Mouse (Mus musculus): ENCODE data around the gene Topbp1. TPM values are rescaled to one million over a fixed set of nuclear protein-coding genes. Genes with fewer than 3 reads are reported as not detected.
"Not testable (repeated sequence)": the region's sequence is repeated elsewhere in the genome, so short reads cannot be mapped to it uniquely, and the experiment has no call there.

Topbp1 gene
- polyA plus RNA-seq, 1 experiment from 2014 or later = 99.4 TPM

DNA sequence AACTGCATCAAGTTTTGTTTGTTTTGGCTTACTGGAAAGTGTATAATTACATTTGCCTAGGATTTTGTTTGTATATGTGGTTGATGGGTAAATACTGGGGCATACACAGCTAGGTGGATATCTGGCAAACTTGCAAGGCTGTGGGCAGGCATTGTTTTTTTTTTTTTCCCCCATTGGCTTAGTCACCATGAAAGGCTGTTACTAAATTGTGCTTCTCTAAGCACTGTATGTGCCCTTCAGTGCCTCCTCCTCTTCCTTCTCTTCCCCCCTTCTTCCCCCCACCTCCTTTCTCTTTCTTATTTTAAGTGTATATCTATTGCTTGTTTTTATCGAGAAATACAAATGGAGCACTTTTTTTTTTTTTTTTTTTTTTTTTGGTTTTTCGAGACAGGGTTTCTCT is 19.7 kb downstream of the Topbp1 start:
- no peak for DNase-seq (ENCODE audit: low spot score)
- WGBS = 83% methylated on average over 1 of the region's 2 CpGs

DNA sequence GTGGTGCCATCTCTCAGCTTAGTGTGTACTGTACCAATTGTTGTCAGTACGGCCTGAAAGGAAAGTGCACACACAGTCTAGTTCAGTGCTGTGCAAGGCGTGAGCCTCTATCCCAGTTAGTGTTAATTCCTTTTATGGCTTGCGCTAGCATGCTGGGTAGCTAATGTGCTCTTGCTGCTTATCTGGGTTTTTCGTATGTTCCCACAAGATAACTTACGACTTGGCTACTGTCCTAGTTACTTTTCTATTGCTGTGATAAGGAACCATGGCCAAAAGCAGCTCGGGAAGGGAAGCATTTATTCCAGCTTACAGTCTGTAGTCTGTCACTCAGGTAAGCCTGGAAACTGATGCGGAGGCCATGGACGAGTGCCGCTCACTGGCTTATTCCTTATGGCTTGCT is 21.4 kb downstream of the Topbp1 start:
- ATAC-seq (replicated peaks; ENCODE audit: low FRiP score) = peak; percentile 98
- Histone ChIP-seq H3K27me3 (replicated peaks; ENCODE audit: control insufficient read depth, insufficient read depth, low read length) (no peaks in the 10 kb centered on the region), H3K4me1 (replicated peaks; ENCODE audit: control insufficient read depth, insufficient read depth, low read length) (peaks cover 15% of the 10 kb centered on the region), H3K4me3 (ENCODE audit: low read depth, low read length) (peak overlapping the region; percentile 14; the same call in 1 of the 2 replicates), H3K4me2 (peak overlapping the region; percentile 49), H3K27ac (ENCODE audit: low read depth, low read length) (peak overlapping the region; percentile 72), H3K9me3 (ENCODE audit: control insufficient read depth, low read length) (no peaks in the 10 kb centered on the region), H3K9ac (ENCODE audit: low read depth, low read length) (no peak overlapping the region), H3K36me3 (ENCODE audit: control insufficient read depth, insufficient read depth, low read length) (peaks cover 60% of the 10 kb centered on the region)
- DNase-seq (ENCODE audit: low spot score) = no peak
- WGBS = 55% methylated on average over 9 of the region's 9 CpGs

More for the DNA sequence above, 19.7 kb downstream of the Topbp1 start:
- no peak overlapping the region for H3K4me2 ChIP-seq
- no peak overlapping the region for H3K4me3 ChIP-seq (ENCODE audit: low read depth, low read length)
- peaks cover 70% of the 10 kb centered on the region for H3K36me3 ChIP-seq (ENCODE audit: control insufficient read depth, insufficient read depth, low read length)
- no peak overlapping the region for H3K9ac ChIP-seq (ENCODE audit: low read depth, low read length)
- no peak for ATAC-seq (replicated peaks; ENCODE audit: low FRiP score)
- peaks cover 15% of the 10 kb centered on the region for H3K4me1 ChIP-seq (replicated peaks; ENCODE audit: control insufficient read depth, insufficient read depth, low read length)
- H3K27me3 ChIP-seq (replicated peaks; ENCODE audit: control insufficient read depth, insufficient read depth, low read length) = no peaks in the 10 kb centered on the region
- H3K27ac ChIP-seq (ENCODE audit: low read depth, low read length) = no peak overlapping the region
- H3K9me3 ChIP-seq (ENCODE audit: control insufficient read depth, low read length) = no peaks in the 10 kb centered on the region

DNA sequence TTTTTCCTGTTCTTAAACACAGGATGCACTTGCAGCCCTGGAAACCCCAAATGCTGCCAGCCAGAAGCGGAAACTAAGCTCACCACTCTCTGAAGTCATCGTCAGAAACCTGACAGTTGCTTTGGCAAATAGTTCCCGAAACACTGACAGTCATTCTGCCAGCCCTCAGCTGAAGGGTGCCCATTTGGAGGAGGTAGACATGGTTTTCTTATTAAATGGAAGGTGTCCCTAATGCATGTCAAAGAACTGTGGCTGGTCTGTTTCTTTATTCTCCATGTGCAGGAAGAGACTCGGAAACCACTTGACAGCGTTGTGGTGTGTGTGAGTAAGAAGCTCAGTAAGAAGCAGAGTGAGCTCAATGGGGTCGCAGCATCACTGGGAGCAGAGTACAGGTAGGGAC is 27.6 kb downstream of the Topbp1 start:
- DNase-seq (ENCODE audit: low spot score) = no peak
- H3K27me3 ChIP-seq (replicated peaks; ENCODE audit: control insufficient read depth, insufficient read depth, low read length) = no peaks in the 10 kb centered on the region
- peaks cover 55% of the 10 kb centered on the region for H3K36me3 ChIP-seq (ENCODE audit: control insufficient read depth, insufficient read depth, low read length)
- H3K4me3 ChIP-seq (ENCODE audit: low read depth, low read length) = no peak overlapping the region
- no peak for ATAC-seq (replicated peaks; ENCODE audit: low FRiP score)
- 76% methylated on average over 6 of the region's 6 CpGs for whole genome bisulfite sequencing
- H3K4me1 ChIP-seq (replicated peaks; ENCODE audit: control insufficient read depth, insufficient read depth, low read length) = no peaks in the 10 kb centered on the region
- H3K9ac ChIP-seq (ENCODE audit: low read depth, low read length) = no peak overlapping the region
- no peaks in the 10 kb centered on the region for H3K9me3 ChIP-seq (ENCODE audit: control insufficient read depth, low read length)
- no peak overlapping the region for H3K27ac ChIP-seq (ENCODE audit: low read depth, low read length)
- no peak overlapping the region for H3K4me2 ChIP-seq

DNA sequence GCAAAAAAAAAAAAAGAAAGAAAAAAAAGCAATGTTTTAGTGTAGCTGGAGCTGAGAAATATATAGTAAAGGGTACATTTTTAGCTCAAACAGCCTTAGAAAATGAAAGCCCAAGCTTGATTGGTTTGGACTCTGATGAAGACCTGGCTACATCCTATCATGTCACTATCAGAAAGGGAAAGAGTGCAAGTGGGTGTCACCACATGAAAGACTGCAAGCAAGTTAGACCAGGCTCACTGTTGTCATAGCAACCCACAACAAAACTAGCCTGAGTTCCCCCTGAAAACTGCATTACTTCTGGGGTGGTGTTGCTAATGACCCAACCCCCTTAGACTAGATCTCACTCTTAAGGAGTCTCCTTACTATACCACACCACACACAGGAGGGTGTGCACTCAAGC is 31.9 kb downstream of the Topbp1 start:
- H3K4me1 ChIP-seq (replicated peaks; ENCODE audit: control insufficient read depth, insufficient read depth, low read length) = no peaks in the 10 kb centered on the region

DNA sequence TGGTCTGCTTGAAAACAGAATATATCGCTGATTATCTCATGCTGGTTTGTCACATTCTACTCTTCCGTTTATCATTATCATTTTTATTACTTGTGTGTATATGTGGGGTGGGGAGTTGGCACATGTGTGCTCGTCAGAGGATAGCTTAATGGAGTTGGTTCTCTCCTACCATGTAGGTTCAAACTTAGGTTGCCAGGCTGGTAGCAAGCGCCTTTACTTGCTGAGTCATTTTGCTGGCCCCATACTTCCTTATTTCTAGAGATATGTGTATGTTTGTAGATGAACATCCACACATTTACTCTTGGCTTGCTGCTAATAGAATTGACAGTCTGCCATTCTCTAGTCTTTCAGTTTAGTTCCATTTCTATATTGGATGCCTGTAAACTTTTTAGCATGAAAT is 42.0 kb downstream of the Topbp1 start:
- Histone ChIP-seq H3K4me2 (no peak overlapping the region), H3K36me3 (ENCODE audit: control insufficient read depth, insufficient read depth, low read length) (peaks cover 43% of the 10 kb centered on the region), H3K4me3 (ENCODE audit: low read depth, low read length) (no peak overlapping the region), H3K9me3 (ENCODE audit: control insufficient read depth, low read length) (no peaks in the 10 kb centered on the region), H3K4me1 (replicated peaks; ENCODE audit: control insufficient read depth, insufficient read depth, low read length) (0 out of 2 replicates have a peak, but pooled peaks cover 5% of the 10 kb centered on the region), H3K9ac (ENCODE audit: low read depth, low read length) (no peak overlapping the region), H3K27ac (ENCODE audit: low read depth, low read length) (no peak overlapping the region), H3K27me3 (replicated peaks; ENCODE audit: control insufficient read depth, insufficient read depth, low read length) (no peaks in the 10 kb centered on the region)
- DNase-seq (ENCODE audit: low spot score) (no peak), ATAC-seq (replicated peaks; ENCODE audit: low FRiP score) (no peak)
- 64% methylated on average over 4 of the region's 4 CpGs for WGBS

More for the DNA sequence above, 31.9 kb downstream of the Topbp1 start:
- ATAC-seq (replicated peaks; ENCODE audit: low FRiP score) (no peak), DNase-seq (ENCODE audit: low spot score) (no peak)
- Histone ChIP-seq H3K27ac (ENCODE audit: low read depth, low read length) (no peak overlapping the region), H3K36me3 (ENCODE audit: control insufficient read depth, insufficient read depth, low read length) (peaks cover 66% of the 10 kb centered on the region), H3K4me2 (no peak overlapping the region), H3K9me3 (ENCODE audit: control insufficient read depth, low read length) (no peaks in the 10 kb centered on the region), H3K27me3 (replicated peaks; ENCODE audit: control insufficient read depth, insufficient read depth, low read length) (no peaks in the 10 kb centered on the region), H3K4me3 (ENCODE audit: low read depth, low read length) (no peak overlapping the region), H3K9ac (ENCODE audit: low read depth, low read length) (no peak overlapping the region)

DNA sequence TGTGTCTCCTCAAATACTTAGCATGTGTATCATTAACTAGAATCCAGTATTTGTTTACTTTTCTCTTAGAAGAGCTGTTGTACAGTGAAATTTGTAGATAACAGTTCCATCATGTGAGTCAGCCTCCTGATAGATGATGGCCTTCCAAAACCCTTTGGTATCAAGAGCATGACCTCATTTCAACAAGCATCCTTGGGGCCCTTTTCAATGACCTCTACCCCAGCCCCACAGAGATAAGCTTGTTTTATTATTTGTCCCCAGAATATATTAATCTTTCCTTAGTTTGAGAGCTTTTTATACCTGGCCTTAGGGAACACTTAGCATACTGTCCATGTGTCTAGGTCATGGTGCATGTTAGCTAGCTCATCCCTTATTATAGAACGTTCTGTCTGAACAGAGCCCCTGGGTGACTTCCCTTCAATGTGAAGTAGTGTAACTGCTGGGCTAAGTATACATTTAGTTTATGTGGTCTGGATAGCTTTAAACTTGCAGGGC is 43.0 kb downstream of the Topbp1 start:
- Histone ChIP-seq H3K4me3 (ENCODE audit: low read depth, low read length) (no peak overlapping the region), H3K36me3 (ENCODE audit: control insufficient read depth, insufficient read depth, low read length) (peaks cover 41% of the 10 kb centered on the region), H3K9me3 (ENCODE audit: control insufficient read depth, low read length) (no peaks in the 10 kb centered on the region), H3K4me2 (no peak overlapping the region), H3K4me1 (replicated peaks; ENCODE audit: control insufficient read depth, insufficient read depth, low read length) (0 out of 2 replicates have a peak, but pooled peaks cover 5% of the 10 kb centered on the region), H3K27ac (ENCODE audit: low read depth, low read length) (no peak overlapping the region), H3K9ac (ENCODE audit: low read depth, low read length) (no peak overlapping the region), H3K27me3 (replicated peaks; ENCODE audit: control insufficient read depth, insufficient read depth, low read length) (no peaks in the 10 kb centered on the region)
- ATAC-seq (replicated peaks; ENCODE audit: low FRiP score) (no peak), DNase-seq (ENCODE audit: low spot score) (no peak)
- WGBS = 77% methylated on average over 1 of the region's 1 CpGs

DNA sequence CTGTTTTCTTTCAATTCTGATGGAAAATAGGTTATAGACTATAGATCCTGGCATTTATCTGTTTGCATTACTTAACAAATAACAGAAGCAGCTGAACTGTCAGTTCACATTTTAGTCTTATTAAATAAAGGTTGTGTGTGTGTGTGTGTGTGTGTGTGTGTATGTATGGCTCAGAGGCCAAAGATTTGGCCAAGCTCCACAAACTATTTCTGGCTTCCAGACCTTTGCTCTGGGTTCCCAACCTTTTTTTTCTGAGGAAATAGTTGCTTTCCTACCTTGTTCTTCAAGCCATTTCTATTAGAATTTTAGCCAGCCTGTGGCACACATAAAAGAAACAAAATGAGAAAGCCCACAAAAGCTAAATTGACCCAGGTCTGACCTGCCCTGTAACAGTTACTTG is 43.8 kb downstream of the Topbp1 start:
- H3K9ac ChIP-seq (ENCODE audit: low read depth, low read length) = no peak overlapping the region
- H3K4me3 ChIP-seq (ENCODE audit: low read depth, low read length) = no peak overlapping the region
- ATAC-seq (replicated peaks; ENCODE audit: low FRiP score) (no peak), DNase-seq (ENCODE audit: low spot score) (no peak)
- no peaks in the 10 kb centered on the region for H3K9me3 ChIP-seq (ENCODE audit: control insufficient read depth, low read length)
- H3K4me2 ChIP-seq = no peak overlapping the region
- no peaks in the 10 kb centered on the region for H3K27me3 ChIP-seq (replicated peaks; ENCODE audit: control insufficient read depth, insufficient read depth, low read length)
- peaks cover 35% of the 10 kb centered on the region for H3K36me3 ChIP-seq (ENCODE audit: control insufficient read depth, insufficient read depth, low read length)
- 0 out of 2 replicates have a peak, but pooled peaks cover 5% of the 10 kb centered on the region for H3K4me1 ChIP-seq (replicated peaks; ENCODE audit: control insufficient read depth, insufficient read depth, low read length)
- no peak overlapping the region for H3K27ac ChIP-seq (ENCODE audit: low read depth, low read length)

DNA sequence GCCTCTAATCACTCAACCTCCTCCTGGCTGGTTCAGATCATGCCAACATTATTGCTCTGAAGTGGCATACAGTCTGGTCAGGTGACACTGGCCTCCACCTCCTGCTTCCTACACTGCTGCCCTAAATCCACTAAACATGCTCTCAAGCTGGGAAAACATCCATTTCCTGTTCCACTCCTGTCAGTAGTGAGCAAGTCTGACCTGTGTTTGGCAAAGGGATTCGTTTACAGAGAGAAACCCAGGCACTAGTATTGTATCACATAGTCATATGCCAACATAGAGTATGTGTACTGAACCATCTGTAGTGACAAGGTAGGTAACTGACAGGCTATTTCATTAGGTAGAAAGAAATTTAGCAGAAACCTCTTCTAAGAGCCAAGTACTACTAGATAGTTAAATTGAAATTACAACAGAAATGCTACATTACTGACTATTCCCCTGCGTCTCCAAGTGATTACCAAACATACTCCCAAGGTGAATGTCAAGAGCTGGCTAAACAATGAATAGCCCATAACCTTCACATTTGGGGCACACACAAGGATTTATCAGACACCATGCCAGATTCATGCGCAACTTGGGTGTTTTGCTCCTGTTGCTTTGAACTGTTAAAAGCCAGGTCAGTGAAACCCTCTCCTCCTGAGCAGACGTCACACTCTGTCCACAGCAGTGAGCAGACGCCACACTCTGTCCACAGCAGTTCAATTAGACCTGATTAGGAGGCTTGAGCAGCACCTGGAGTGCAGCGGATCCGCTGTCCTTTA is 48.7 kb downstream of the Topbp1 start:
- DNase-seq (ENCODE audit: low spot score) = not testable (repeated sequence)

DNA sequence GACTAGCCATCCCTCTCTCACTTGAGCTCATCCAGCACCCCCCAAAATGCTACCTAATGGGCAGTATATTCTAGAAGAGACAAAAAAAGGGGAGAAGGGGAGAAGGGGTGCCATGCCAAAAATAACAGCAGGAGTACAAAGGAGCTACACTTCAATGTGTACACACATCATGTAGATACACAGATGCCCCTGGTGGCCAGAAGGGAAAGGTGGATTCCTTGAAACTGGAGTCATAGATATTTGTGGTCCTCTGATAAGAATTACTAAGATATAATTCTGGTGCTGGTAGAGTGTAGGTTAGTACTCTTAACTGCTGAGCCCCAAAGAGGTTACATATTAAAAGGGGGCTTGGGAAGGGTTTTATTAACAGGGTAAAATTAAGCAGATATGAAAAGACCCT is 52.9 kb downstream of the Topbp1 start:
- ATAC-seq (replicated peaks; ENCODE audit: low FRiP score) = peak; percentile 78
- Histone ChIP-seq H3K4me2 (no peak overlapping the region), H3K9me3 (ENCODE audit: control insufficient read depth, low read length) (no peaks in the 10 kb centered on the region), H3K27me3 (replicated peaks; ENCODE audit: control insufficient read depth, insufficient read depth, low read length) (no peaks in the 10 kb centered on the region), H3K4me1 (replicated peaks; ENCODE audit: control insufficient read depth, insufficient read depth, low read length) (peaks cover 7% of the 10 kb centered on the region), H3K36me3 (ENCODE audit: control insufficient read depth, insufficient read depth, low read length) (peaks cover 30% of the 10 kb centered on the region), H3K27ac (ENCODE audit: low read depth, low read length) (no peak overlapping the region), H3K4me3 (ENCODE audit: low read depth, low read length) (no peak overlapping the region), H3K9ac (ENCODE audit: low read depth, low read length) (no peak overlapping the region)
- DNase-seq (ENCODE audit: low spot score) = no peak

More for the DNA sequence above, 48.7 kb downstream of the Topbp1 start:
- ATAC-seq (replicated peaks; ENCODE audit: low FRiP score); H3K4me2 ChIP-seq; H3K27me3 ChIP-seq (replicated peaks; ENCODE audit: control insufficient read depth, insufficient read depth, low read length); H3K9ac ChIP-seq (ENCODE audit: low read depth, low read length); H3K9me3 ChIP-seq (ENCODE audit: control insufficient read depth, low read length); H3K27ac ChIP-seq (ENCODE audit: low read depth, low read length); H3K4me3 ChIP-seq (ENCODE audit: low read depth, low read length); H3K4me1 ChIP-seq (replicated peaks; ENCODE audit: control insufficient read depth, insufficient read depth, low read length): not testable (repeated sequence)
- WGBS = 78% methylated on average over 6 of the region's 7 CpGs
- peaks cover 21% of the 10 kb centered on the region for H3K36me3 ChIP-seq (ENCODE audit: control insufficient read depth, insufficient read depth, low read length)

All from liver, embryonic 11.5 days (tissue).